Mouse (Mus musculus): ENCODE results near the gene Ccn6. TPM values are rescaled to one million over a fixed set of nuclear protein-coding genes. Genes with fewer than 3 reads are reported as not detected.

Gene Ccn6
- polyA plus RNA-seq, 1 experiment: not detected

- no peak for TF ChIP-seq GATA1 (IDR thresholded peaks at IDR 0.05; ENCODE audit: low read length)
Observed at GRCm38 (mm10) chr10:39109489-39109874, 54.1 kb downstream of the Ccn6 start.

- no peak for TF ChIP-seq GATA1 (IDR thresholded peaks at IDR 0.05; ENCODE audit: low read length)
Observed at GRCm38 (mm10) chr10:39108837-39109488, 54.6 kb downstream of the Ccn6 start.

- TF ChIP-seq GATA1 (IDR thresholded peaks at IDR 0.05; ENCODE audit: low read length): no peak
Observed at GRCm38 (mm10) chr10:39106935-39107334, 56.7 kb downstream of the Ccn6 start.

GRCm38 (mm10) chr10:39106413-39106812 is 57.2 kb downstream of the Ccn6 start:
- TF ChIP-seq GATA1 (IDR thresholded peaks at IDR 0.05; ENCODE audit: low read length): no peak

GRCm38 (mm10) chr10:39104803-39105449 is 58.7 kb downstream of the Ccn6 start:
- TF ChIP-seq GATA1 (IDR thresholded peaks at IDR 0.05; ENCODE audit: low read length): no peak

Other genes with a start within 250 kb of the Ccn6 start
- gene Lama4, start 198.3 kb downstream of the Ccn6 start, polyA plus RNA-seq (2012): not detected in 2 replicates
- gene Fam229b, start 29.9 kb downstream of the Ccn6 start, polyA plus RNA-seq (2012): 0.13 TPM in 1 of 2 replicates, not detected in the other
- 4.6 and 5.7 TPM in 2 replicates for gene Tube1, start 29.8 kb downstream of the Ccn6 start, polyA plus RNA-seq (2012)
- 21.0 and 21.1 TPM in 2 replicates for gene Fyn, start 205.1 kb upstream of the Ccn6 start, polyA plus RNA-seq (2012)